Mouse (Mus musculus) retina, postnatal 7 days (tissue): ENCODE measurements around the gene Zfp874a.
"Not testable (repeated sequence)": the region's sequence is repeated elsewhere in the genome, so short reads cannot be mapped to it uniquely, and the experiment has no call there.

Source experiments
- DNase-seq: peaks from one replicate; pipeline ENCODE4 v3.0.0-alpha.2; 2012; ENCODE audit warnings: low read depth, low spot score

Gene Zfp874a

GRCm38 (mm10) chr13:67376255-67376654 lies 75.2 kb downstream of the Zfp874a start:
- DNase-seq: not testable (repeated sequence)

DNA sequence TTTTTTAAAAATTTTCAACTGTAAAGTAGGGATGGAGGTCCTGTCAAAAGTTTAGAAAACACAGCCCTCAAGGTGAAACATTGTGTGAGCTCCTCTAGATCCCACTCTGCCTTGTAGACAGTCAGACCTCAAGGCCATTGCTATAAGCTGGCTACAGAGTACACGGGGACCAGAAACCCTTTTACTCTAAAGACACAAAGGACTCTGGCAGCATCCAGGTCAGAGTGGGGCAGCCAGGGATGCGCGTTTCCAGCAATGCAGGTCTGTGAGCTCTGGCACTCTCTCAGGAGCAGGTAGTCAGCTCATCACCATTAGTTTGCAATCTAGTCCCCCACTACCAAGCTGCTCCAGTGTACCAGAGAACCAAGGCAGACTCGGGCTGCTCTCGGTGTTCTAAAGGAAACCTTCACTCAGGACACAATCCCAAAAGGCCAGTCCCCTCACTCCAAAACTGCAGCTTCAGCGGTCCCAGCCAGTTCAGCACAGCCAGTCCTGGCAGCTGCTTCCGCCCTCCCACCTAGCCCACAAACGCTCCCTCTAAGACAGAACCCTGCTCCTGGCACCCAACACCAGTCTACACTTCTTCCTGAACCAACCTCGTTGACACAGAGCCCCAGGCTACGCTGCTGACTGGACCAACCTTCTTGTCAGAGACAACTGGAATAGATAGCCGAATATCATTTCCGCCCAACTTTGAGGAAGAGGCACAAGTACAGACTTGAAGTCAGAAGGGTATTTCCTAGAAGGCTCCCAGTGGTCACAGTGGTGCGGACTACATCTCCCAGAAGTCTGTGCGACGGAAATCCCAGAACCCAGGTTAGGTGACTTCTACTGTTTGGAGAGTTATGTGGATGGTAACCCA lies 76.1 kb downstream of the Zfp874a start, which contains the start of the genes Gm28041 and Zfp456:
Gene Gm28041 (minus strand): TSS at position 684 of the 862 bp plus-strand sequence.
Gene Zfp456 (minus strand): TSS at position 761 of the 862 bp plus-strand sequence.
- not testable (repeated sequence) for DNase-seq
